Mouse (Mus musculus) thymus, adult 2 months (tissue): ENCODE results near the gene Inpp4a. TPM values are rescaled to one million over a fixed set of nuclear protein-coding genes. Genes with fewer than 3 reads are reported as not detected.

ENCODE experiments used
- DNase-seq: peaks from one replicate; pipeline ENCODE4 v3.0.0; 2021
- H3K27ac ChIP-seq: fragments of 200-500 bp; 2 replicates; pipeline ENCODE4 v1.5.1; 2012; ENCODE audit warnings: low read length, control low read depth; ENCODE audit not compliant: control insufficient read depth, insufficient read depth
- H3K27me3 ChIP-seq: fragments of 200-500 bp; 2 replicates; pipeline ENCODE4 v1.6.1; 2012; ENCODE audit warnings: mild to moderate bottlenecking, low read length, moderate library complexity, mixed read lengths; ENCODE audit not compliant: control insufficient read depth, insufficient read depth
- H3K36me3 ChIP-seq: fragments of 200-500 bp; 2 replicates; pipeline ENCODE4 v1.6.1; 2012; ENCODE audit warnings: mild to moderate bottlenecking, low read length, moderate library complexity; ENCODE audit not compliant: control insufficient read depth, insufficient read depth
- H3K4me1 ChIP-seq: fragments of 200-500 bp; replicated peaks from 2 replicates; pipeline ENCODE4 v1.6.1; 2012; ENCODE audit warnings: low read length; ENCODE audit not compliant: control insufficient read depth, insufficient read depth
- H3K4me3 ChIP-seq: fragments of 200-500 bp; 2 replicates; pipeline ENCODE4 v1.5.1; 2012; ENCODE audit warnings: mild to moderate bottlenecking, low read length, control low read depth, moderate library complexity; ENCODE audit not compliant: control insufficient read depth, insufficient read depth
- CTCF ChIP-seq: fragments of 200-500 bp; IDR thresholded peaks from 2 replicates; pipeline ENCODE4 v1.5.1; 2012; ENCODE audit warnings: mild to moderate bottlenecking, control low read depth, low read length, moderate library complexity, borderline replicate concordance; ENCODE audit not compliant: control insufficient read depth, poor library complexity, insufficient read depth; ENCODE audit errors: extremely low read depth
- POLR2A ChIP-seq: fragments of 200-500 bp; IDR thresholded peaks from 2 replicates; pipeline ENCODE4 v1.6.1; 2012; ENCODE audit warnings: mild to moderate bottlenecking, low read length, control low read depth, moderate library complexity; ENCODE audit not compliant: control insufficient read depth, poor library complexity, insufficient read depth; ENCODE audit errors: extremely low read depth
- WGBS: fragments of 180-500 bp; shearing (Covaris S2); methylation state at CpG from one replicate; pipeline ENCODE4 v1.1.7; 2018; 5-methylcytosine and 5-hydroxymethylcytosine counted together
- polyA plus RNA-seq: library from polyadenylated mRNA; depleted of rRNA; stranded (reverse); fragments of >200 nt; gene quantifications from 2 replicates; pipeline ENCODE4 v1.2.3, GENCODE M21; 2012

Gene Inpp4a
- polyA plus RNA-seq, 1 experiment, result 14.5 TPM

DNA sequence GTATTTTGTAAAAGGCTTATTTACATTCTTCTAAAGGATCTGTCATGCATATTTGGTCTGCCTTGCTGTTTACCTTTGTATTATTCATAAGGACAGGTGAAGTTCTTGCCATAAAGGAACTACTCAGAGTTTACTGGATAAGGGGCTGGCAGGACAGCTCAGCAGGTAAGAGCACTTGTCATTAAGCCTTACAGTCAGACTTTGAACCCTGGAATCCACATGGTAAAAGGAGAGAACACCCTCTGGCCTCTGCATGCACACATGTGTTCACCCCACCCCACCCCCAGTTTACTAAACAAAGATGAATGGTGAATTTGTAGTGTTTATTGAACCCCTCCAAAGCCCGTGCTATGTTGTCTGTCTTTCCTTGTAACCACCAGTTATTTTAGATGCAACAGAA, 115.7 kb downstream of the Inpp4a start:
- Histone ChIP-seq H3K27me3 (no peaks in the 10 kb centered on the region), H3K27ac (no peak overlapping the region), H3K4me1 (no peaks in the 10 kb centered on the region), H3K4me3 (no peak overlapping the region), H3K36me3 (peaks cover 7% of the 10 kb centered on the region; the same call in 1 of the 2 replicates)
- no peak for TF ChIP-seq CTCF
- TF ChIP-seq POLR2A, result no peak
- WGBS, result 100% methylated on average over 1 of the region's 1 CpGs
- no peak for DNase-seq

DNA sequence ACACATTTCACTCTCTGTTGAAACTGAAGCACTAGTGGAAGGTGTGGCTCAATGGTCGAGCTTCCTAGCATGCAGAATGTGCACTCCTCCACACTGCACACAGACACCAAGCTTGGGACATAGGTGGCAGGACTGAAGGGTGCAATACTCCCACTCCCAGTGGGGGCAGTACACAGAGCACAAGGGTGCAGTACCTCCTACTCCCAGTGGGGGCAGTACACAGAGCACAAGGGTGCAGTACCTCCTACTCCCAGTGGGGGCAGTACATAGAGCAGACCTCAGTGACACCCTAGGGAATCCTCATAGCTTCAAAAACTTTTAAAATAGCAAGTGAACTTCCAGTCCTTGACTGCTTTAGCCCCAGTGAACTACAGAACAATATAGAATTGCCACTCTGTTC, 119.8 kb downstream of the Inpp4a start:
- Histone ChIP-seq H3K4me3 (no peak overlapping the region), H3K27ac (no peak overlapping the region), H3K27me3 (no peaks in the 10 kb centered on the region), H3K36me3 (peaks cover 7% of the 10 kb centered on the region; the same call in 1 of the 2 replicates), H3K4me1 (no peaks in the 10 kb centered on the region)
- DNase-seq, result peak; percentile 51
- peak; percentile 86; the same call in 1 of the 2 replicates for TF ChIP-seq CTCF
- TF ChIP-seq POLR2A, result no peak
- 97% methylated on average over 1 of the region's 1 CpGs for WGBS

DNA sequence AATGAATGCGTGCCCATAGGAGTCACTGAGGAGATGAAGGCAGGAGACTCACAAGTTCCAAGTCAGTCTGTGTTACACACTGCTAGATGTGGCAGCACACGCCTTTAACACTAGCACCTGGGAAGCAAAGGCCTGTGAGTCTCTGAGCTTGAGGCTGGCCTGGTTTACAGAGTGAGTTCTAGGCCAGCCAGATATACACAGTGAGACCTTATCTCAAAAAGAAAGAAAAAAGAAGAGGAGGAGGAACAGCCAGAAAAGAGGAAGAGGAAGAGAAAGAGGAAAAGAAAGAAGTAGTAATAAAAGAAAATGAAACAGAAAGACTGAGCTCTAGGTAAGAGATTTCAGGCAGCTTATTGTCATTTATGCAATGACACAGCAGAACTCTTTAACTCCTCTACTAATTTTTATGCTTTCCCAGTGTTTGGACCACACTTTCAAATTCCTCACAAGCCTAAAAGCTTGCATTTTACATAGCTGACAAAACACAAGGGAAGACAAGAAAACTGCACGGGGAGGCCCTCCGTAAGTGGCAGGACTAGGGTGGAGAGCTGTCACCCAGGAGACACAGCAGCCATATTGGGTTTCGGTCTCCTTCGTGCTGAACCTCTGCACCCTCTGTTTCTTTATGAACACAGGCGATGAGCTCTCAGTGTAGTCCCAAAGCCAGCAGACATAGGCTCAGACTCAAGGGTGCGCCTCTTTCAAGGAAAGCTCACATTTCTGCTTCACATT, 127.6 kb downstream of the Inpp4a start:
- TF ChIP-seq POLR2A (no peak), CTCF (no peak)
- 95% methylated on average over 8 of the region's 8 CpGs for WGBS
- peaks cover 14% of the 10 kb centered on the region for H3K4me1 ChIP-seq

DNA sequence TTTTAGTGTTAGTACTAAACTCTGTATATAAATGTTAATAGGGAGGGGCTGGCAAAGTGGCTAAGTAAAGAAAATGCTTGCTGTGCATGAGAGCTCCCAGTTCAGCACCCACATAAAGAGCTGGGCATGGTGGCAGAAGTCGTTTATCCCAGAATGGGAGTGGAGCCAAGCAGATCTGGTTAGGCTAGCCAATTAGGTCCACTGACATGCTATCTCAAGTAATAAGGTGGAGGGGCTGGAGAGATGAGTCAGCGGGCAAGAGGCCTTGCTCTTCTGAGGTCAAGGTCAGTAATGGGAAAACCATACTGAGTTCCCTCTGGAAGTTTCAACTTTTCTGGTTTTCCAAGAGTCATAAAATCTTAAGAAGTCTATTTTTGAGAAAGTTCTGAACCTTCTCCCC, 129.2 kb downstream of the Inpp4a start:
- Histone ChIP-seq H3K4me3 (no peak overlapping the region), H3K27ac (no peak overlapping the region), H3K36me3 (peaks cover 17% of the 10 kb centered on the region), H3K4me1 (peaks cover 14% of the 10 kb centered on the region), H3K27me3 (no peaks in the 10 kb centered on the region)
- no peak for DNase-seq
- TF ChIP-seq POLR2A (no peak), CTCF (no peak)
- WGBS, result 76% methylated on average over 2 of the region's 2 CpGs

More for the DNA sequence above, 127.6 kb downstream of the Inpp4a start:
- H3K27ac ChIP-seq, result no peak overlapping the region
- H3K27me3 ChIP-seq, result no peaks in the 10 kb centered on the region
- H3K36me3 ChIP-seq, result peaks cover 5% of the 10 kb centered on the region; the same call in 1 of the 2 replicates
- H3K4me3 ChIP-seq, result no peak overlapping the region
- DNase-seq, result no peak

DNA sequence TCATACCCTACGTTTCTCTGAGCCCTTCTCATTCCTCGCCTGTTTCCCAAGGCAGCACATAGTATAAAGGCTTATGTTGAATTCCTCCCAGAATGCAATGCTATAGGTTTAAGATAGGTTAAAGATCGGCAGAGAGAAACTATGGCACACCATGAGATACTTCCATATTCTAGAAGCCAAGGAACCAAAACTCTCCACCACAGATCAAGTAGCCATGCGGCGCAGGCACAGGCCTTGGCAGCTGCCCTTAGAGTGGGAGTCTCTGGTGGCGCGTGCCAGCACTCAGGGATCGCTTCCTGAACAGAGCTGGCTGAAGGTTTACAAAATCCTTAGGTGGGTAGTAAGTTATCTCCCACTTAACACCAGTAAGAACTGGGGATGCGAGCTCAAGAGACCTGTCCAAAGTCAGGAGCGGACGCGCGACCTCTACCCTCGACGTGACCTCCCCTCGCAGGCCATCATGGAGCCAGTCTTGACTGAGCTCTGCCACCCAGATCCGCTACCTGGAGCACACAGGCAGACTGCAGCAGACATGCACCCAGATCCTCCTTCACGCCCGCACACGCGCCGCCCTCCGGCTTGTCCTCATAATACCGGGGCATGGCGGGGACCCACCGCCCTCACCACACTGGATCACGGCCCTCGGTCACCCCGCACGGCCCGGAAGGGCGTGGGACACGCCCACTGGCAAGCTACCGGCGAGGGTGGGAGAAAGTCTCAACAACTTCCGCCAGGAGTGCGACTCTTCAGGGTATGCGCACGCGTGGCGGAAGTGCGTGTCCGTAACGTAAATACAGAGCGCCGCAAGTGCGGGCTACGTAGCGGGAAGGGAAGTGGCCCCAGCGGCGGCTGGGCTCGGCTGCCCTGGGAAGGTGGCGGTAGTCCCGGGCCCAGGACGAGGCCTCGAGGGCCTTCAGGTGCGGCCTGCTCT, 130.0 kb downstream of the Inpp4a start, which contains the start of the genes Coa5 and Unc50:
Coa5 (minus strand) TSS at position 738 of the 931 bp plus-strand sequence.
Unc50 (plus strand) TSS at position 774 of the 931 bp plus-strand sequence.
- WGBS, result 1% methylated on average over 57 of the region's 57 CpGs
- Histone ChIP-seq H3K4me3 (peak within 1 kb of the TSS; percentile 76), H3K4me1 (peaks cover 14% of the 10 kb centered on the region), H3K36me3 (peaks cover 19% of the 10 kb centered on the region), H3K27me3 (no peaks in the 10 kb centered on the region), H3K27ac (no peak within 1 kb of the TSS)
- DNase-seq, result peak; percentile 93
- TF ChIP-seq POLR2A (peak; percentile 94), CTCF (peak; percentile 55; the same call in 1 of the 2 replicates)

DNA sequence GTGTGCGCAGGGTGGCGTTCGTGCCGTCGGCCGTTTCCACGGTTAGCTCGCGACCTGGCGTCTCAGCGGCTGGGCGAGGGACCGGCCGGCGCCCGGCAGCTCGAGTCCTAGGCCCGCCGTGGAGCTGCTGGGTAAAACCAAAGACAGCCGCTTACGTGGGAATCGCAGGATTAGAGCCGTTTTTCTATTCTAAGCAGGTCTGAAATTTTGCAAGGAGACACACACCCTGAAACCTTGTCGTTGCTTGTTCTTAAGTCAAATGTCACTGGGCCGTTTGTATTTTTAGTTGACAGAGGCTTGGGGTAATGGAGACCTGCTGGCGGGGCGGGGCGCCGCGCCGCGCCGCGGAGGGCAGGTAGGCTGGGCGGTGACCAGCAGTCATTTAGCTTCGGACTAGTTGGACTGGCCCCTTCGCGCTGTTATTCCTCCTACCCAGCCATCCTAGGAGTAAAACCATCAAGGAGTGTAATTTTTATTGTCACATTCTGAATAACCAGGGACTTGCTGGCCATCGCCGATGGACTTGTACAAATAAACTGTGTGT, 130.7 kb downstream of the Inpp4a start:
- no peak for DNase-seq
- peaks cover 21% of the 10 kb centered on the region for H3K36me3 ChIP-seq
- H3K4me3 ChIP-seq, result peak overlapping the region; percentile 76
- H3K27ac ChIP-seq, result no peak overlapping the region
- no peaks in the 10 kb centered on the region for H3K27me3 ChIP-seq
- 2% methylated on average over 40 of the region's 40 CpGs for WGBS
- peaks cover 14% of the 10 kb centered on the region for H3K4me1 ChIP-seq
- TF ChIP-seq CTCF, result no peak
- TF ChIP-seq POLR2A, result no peak
